Mouse (Mus musculus): ENCODE data around the gene Fars2.

- no peak for TF ChIP-seq CTCF (IDR thresholded peaks at IDR 0.05; ENCODE audit: low read depth, low read length)
- TF ChIP-seq TAL1 (conservative IDR thresholded peaks at IDR 0.05; ENCODE audit: low read depth, low read length), result no peak
- no peak for TF ChIP-seq POLR2AphosphoS5 (IDR thresholded peaks at IDR 0.05; ENCODE audit: insufficient replicate concordance, low read depth, low read length)
- no peak for TF ChIP-seq GATA1 (IDR thresholded peaks at IDR 0.05; ENCODE audit: borderline replicate concordance, low read length)
- TF ChIP-seq GATA2 (IDR thresholded peaks at IDR 0.05; ENCODE audit: borderline replicate concordance, low read depth, low read length), result no peak
Observed at GRCm38 (mm10) chr13:36369400-36369799, 252.2 kb downstream of the Fars2 start.
